Mouse (Mus musculus) heart, adult 11 months (tissue): ENCODE measurements around the gene Sigmar1.

Source experiments
- DNase-seq: peaks from one replicate; pipeline ENCODE4 v3.0.0; 2022

Gene Sigmar1

DNA sequence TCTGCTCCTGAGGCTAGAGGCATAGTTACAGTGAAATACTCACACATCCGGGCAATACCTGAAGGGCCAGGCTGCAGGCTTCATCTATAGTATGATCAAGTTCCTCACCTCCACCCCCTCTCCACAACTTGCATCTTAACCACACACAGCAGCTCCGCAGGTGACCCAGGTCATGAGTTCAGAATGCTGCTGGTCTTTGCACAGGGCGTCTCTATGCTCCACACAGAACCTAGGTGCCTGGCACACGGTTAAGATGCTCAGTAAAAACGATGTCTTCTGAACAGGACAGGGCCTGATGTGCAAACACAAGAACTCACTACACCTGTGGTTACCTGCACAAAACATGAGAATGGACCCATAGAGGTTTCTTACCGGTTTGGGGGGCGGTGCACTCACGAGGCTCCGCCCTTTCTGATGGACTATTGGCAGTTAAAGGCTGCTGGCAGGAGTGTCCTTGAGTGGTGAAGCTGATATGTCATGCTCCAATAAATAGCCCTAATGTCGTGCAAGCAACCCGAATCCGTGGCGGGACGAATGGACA, 1.1 kb downstream of the Sigmar1 start, which contains the start of gene Galt:
TSS of gene Galt (plus strand) at position 432 of the 541 bp plus-strand sequence.
- no peak for DNase-seq

DNA sequence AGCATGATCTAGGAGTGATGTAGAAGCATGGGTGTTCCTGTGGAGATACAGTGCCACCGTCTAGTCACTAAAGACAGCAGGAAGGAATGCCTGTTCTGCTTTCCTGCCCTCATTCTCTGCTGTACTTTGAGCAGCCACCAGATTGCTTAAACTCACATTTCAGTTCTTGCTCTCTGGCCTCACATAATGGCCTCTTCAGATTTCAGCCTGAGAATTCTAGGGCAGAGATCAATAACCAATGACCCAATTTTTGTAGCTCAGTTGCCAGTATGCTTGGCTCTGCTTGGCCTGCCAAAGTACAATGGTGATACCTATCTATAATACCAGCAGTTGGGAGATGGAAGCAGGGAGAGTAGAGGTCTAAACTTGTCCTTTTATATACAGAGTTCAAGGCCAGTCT, 10.9 kb downstream of the Sigmar1 start:
- DNase-seq = no peak

- DNase-seq = no peak
Measured at GRCm38 (mm10) chr4:41744131-41744530, 11.8 kb downstream of the Sigmar1 start.

GRCm38 (mm10) chr4:41741158-41741560, 14.8 kb downstream of the Sigmar1 start:
- peak; percentile 100 for DNase-seq

GRCm38 (mm10) chr4:41740380-41741157, 15.4 kb downstream of the Sigmar1 start:
- peak; percentile 93 for DNase-seq

GRCm38 (mm10) chr4:41739260-41739659, 16.7 kb downstream of the Sigmar1 start:
- no peak for DNase-seq

- no peak for DNase-seq
Measured at GRCm38 (mm10) chr4:41738256-41738603, 17.7 kb downstream of the Sigmar1 start.

DNA sequence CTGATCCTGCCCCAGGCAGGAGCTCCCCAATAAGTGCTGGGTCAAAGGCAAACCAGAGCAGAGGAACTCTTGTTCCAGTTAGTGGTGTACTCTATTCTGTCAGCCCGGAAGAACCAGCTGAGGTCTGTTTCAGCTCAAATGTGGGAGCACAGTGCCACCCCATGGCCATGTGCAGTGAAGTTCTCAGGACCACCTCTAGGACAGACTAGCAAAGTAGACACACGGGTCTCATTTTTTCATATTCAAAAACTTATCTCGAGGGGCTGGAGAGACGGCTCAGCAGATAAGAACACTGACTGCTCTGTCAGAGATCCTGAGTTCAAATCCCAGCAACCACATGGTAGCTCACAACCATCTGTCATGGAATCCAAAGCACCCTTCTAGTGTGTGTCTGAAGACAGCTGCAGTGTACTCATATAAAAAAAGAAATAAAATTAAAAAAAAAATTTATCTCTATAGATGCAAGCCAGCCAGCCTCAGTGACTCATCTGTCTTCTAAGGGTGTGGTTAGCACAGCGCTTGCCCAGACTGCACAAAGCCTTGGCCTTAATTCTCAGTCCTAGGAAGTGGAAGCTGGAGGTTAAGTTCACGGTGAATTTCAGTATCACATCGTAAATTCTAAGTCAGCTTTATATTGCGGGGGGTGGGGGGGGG, 18.2 kb downstream of the Sigmar1 start:
- DNase-seq = peak; percentile 96

GRCm38 (mm10) chr4:41731052-41731765, 24.7 kb downstream of the Sigmar1 start, which contains the start of gene Arid3c:
TSS of gene Arid3c (minus strand) at chr4:41731142.
- no peak for DNase-seq

DNA sequence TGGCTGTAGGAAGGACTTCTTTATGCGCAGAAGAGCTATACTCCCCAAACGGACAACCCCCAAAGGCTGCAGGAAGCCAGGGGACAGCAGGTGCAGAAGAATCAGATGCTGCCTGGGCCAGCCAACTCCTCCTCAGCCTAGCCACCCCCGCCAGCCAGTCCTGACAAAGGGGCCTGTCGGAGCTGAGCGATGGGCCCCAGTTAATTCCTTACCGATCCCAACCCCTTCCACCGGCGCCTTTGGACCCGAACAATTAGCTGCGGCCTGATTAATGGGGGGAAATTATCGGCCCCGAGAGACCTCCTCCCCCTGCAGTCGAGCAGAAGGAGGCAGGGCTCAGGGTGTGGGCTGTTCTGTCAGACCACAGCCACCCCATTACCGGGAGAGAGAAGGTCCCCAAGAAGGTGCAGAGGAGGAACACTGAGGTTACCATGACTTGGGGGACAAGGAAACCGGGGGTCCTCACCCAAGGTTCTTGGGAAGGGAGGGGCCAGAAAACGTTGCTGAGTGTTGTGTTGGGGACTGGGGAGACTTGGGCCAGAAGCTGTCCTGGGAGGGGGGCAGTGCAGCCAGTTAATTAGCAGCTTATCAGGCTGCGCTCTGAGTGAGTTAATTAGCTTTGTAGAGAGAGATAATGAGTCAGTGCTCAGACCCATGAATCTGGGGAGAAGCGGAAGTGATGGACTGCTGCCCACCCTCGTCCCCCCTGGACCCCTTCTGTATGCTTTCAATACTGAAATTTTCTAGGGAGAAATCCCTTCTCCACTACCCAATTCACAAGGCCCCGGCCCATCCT, 28.9 kb downstream of the Sigmar1 start:
- no peak for DNase-seq

DNA sequence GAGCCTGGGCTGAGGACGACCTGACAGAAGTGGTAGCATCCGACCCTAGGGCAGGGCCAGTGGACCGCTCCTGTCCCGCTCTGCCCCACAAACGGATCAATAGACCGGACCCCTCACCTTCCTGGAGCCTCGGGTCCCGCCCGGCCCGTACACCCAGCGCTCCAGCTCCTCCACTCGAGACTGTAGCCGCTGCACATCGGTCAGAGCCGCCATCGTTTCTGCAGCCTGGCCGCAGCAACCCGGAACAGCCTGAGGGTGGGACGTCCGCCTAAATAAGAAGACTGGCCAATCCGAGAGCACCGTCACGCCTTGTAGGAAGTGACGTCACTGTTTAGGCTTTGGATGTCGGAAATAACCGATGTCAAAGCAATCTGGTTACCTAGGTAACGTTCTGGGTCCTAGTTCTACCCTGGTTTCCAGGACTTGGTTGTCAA, 33.0 kb downstream of the Sigmar1 start, which contains the start of gene Dctn3:
TSS of gene Dctn3 (minus strand) at position 253 of the 434 bp plus-strand sequence.
- DNase-seq = peak; percentile 99

- no peak for DNase-seq
Measured at GRCm38 (mm10) chr4:41716834-41717233, 39.1 kb downstream of the Sigmar1 start.

DNA sequence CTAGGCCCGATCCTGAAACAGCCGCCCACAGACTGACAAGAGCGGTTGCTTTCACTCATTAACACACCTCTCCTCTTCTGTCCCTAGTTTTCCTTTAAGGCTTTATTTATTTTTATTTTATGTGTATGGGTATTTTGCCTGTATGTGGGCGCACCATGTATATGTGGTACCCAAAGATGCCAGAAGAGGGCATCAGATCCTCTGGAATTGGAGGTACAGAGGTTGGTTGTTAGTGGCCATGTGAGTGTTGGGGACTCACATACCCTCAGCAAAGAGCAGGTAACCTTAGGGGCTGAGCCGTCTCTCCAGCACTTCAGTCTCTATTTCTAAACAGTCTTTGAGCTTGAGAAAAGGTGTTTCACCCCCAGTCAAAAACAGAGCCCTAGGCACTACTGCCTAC, 40.4 kb downstream of the Sigmar1 start:
- no peak for DNase-seq

GRCm38 (mm10) chr4:41715082-41715481, 40.9 kb downstream of the Sigmar1 start:
- peak; percentile 92 for DNase-seq

GRCm38 (mm10) chr4:41714276-41714675, 41.7 kb downstream of the Sigmar1 start:
- peak; percentile 95 for DNase-seq

- DNase-seq = peak; percentile 99
Measured at GRCm38 (mm10) chr4:41713197-41714067, 42.5 kb downstream of the Sigmar1 start, which contains the start of gene Rpp25l. TSS of gene Rpp25l (minus strand) at chr4:41713534.

- DNase-seq = peak; percentile 96
Measured at GRCm38 (mm10) chr4:41712421-41713196, 43.3 kb downstream of the Sigmar1 start.

DNA sequence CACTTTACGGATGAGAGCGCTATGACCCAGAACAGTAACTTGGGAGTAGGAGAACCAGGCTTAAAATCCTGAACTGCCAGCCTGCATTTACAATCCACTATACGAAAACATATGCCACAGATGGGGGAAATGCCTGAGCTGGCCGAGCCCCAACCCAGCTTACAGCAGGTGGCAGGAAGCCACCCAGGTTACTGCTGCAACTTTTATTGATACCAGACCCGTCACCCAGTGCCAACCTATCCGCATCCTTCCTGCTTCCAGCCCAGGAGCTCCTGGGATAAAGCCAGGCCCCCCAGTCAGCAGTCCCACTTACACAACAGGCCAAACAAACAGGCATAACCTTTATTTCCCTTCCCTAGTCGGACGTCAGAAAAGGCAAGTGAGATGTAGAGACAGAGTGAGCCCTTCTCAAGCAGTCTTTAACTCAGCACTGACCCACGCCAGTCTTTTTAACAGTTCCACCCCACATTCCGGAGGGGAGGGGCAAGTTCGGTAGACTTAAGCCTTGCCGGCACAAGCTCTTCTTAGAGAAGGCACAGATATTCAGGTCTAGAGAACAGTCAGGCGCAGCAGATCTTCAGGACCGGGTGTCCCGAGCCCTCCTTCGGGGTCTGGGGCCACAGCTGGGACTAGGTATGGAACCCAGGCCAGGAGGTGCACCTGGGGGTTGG, 44.1 kb downstream of the Sigmar1 start:
- no peak for DNase-seq

- no peak for DNase-seq
Measured at GRCm38 (mm10) chr4:41710229-41710628, 45.7 kb downstream of the Sigmar1 start.
